Mouse (Mus musculus) embryonic facial prominence, embryonic 11.5 days (tissue): ENCODE data around the gene Lce3b. TPM values are rescaled to one million over a fixed set of nuclear protein-coding genes. Genes with fewer than 3 reads are reported as not detected.

Experiments
- ATAC-seq: fragments of 200-750 bp; cut with Nextera tagmentation; replicated peaks from 2 replicates; pipeline ENCODE4 v1.8.0; 2017; ENCODE audit warnings: low read depth; ENCODE audit not compliant: insufficient number of reproducible peaks, low FRiP score, low TSS enrichment
- DNase-seq: peaks from one replicate; pipeline ENCODE4 v3.0.0-alpha.2; 2015; ENCODE audit warnings: low spot score
- H3K27ac ChIP-seq: fragments of 300-500 bp; sonication (generic); replicated peaks from 2 replicates; pipeline ENCODE4 v1.5.1; 2014; ENCODE audit warnings: mild to moderate bottlenecking, low read depth, low read length, control low read depth
- H3K27me3 ChIP-seq: fragments of 300-500 bp; sonication (generic); 2 replicates; pipeline ENCODE4 v1.6.1; 2014; ENCODE audit warnings: mild to moderate bottlenecking, low read length, moderate library complexity, mixed read lengths; ENCODE audit not compliant: control insufficient read depth, insufficient read depth
- H3K36me3 ChIP-seq: fragments of 300-500 bp; sonication (generic); replicated peaks from 2 replicates; pipeline ENCODE4 v1.6.1; 2014; ENCODE audit warnings: low read depth, mild to moderate bottlenecking, low read length, moderate library complexity, mixed read lengths; ENCODE audit not compliant: control insufficient read depth, insufficient read depth
- H3K4me1 ChIP-seq: fragments of 300-500 bp; sonication (generic); 2 replicates; pipeline ENCODE4 v1.6.1; 2014; ENCODE audit warnings: low read length, mixed read lengths; ENCODE audit not compliant: control insufficient read depth, insufficient read depth
- H3K4me2 ChIP-seq: fragments of 300-500 bp; sonication (generic); 2 replicates; pipeline ENCODE4 v1.6.1; 2014; ENCODE audit warnings: low read depth, mild to moderate bottlenecking, control low read depth, low read length, moderate library complexity
- H3K4me3 ChIP-seq: fragments of 300-500 bp; sonication (generic); 2 replicates; pipeline ENCODE4 v1.5.1; 2014; ENCODE audit warnings: low read depth, low read length, control low read depth
- H3K9ac ChIP-seq: fragments of 300-500 bp; sonication (generic); replicated peaks from 2 replicates; pipeline ENCODE4 v1.6.1; 2014; ENCODE audit warnings: mild to moderate bottlenecking, control low read depth, low read length
- H3K9me3 ChIP-seq: fragments of 300-500 bp; sonication (generic); replicated peaks from 2 replicates; pipeline ENCODE4 v1.6.1; 2016; ENCODE audit warnings: mild to moderate bottlenecking, low read length, inconsistent platforms, mixed read lengths; ENCODE audit not compliant: control insufficient read depth
- WGBS: fragments of 180-500 bp; shearing (Covaris S2); extraction: QIAGEN DNeasy Blood & Tissue Kit; methylation state at CpG from one replicate; pipeline ENCODE4 v1.1.7; 2014; 5-methylcytosine and 5-hydroxymethylcytosine counted together
- polyA plus RNA-seq: library from polyadenylated mRNA; unstranded; fragments of >200 nt; fragmentation: Nextera tagmentation; extraction: Ambion mirVana; gene quantifications from 2 replicates; pipeline ENCODE4 v1.2.1, GENCODE M21; 2014

Gene Lce3b
- polyA plus RNA-seq, 1 experiment from 2014 or later, result not detected

DNA sequence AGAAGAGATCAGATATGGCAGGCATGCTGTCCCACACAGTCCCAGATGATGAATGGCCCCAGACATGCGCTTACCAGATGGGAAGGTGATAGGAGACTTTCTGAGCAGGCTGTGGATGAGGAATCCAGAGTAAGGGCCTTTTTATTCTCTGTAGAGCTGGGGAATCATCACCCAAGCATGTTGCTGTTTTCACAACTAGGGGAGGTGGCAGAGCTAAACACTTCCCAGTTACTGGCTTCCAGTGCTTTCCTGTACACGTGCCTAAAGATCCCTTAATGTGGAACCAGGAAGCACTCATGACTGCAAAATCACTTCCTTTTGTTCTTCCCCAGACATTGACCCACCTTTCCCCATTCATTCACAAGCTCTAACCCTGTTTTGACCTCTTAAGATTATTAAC, 6.6 kb upstream of the Lce3b start, which contains the start of gene Lce3a:
Gene Lce3a (minus strand): TSS at position 101 of the 400 bp plus-strand sequence.
- DNase-seq (no peak), ATAC-seq (no peak)
- H3K9me3 ChIP-seq, result no peaks in the 10 kb centered on the region
- no peak within 1 kb of the TSS for H3K4me2 ChIP-seq
- WGBS, result 73% methylated on average over 2 of the region's 2 CpGs
- no peak within 1 kb of the TSS for H3K9ac ChIP-seq
- H3K4me3 ChIP-seq, result no peak within 1 kb of the TSS
- no peak within 1 kb of the TSS for H3K27ac ChIP-seq
- H3K4me1 ChIP-seq, result no peaks in the 10 kb centered on the region
- H3K27me3 ChIP-seq, result no peaks in the 10 kb centered on the region
- H3K36me3 ChIP-seq, result no peaks in the 10 kb centered on the region

DNA sequence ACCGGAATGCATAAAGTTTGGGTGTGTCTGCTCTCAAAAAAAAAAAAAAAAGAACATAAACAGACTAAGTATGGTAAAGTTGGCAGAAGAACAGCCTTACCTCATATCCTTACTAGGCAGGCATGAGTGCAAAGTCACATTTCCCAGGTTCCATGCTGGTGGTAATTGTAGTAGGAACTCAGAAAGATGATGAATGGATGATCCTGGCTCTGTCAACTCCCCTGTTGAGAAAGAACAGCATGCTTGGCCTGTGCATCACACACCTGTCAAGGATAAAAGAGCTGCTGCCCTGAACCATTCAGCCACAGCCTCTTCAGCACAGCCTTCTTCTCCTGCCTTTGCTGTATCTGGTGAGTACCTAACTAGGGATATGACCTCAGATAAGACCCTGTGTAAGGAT, 11.4 kb downstream of the Lce3b start, which contains the start of gene Lce3c:
Gene Lce3c (plus strand): TSS at position 301 of the 400 bp plus-strand sequence.
- Histone ChIP-seq H3K27ac (no peak within 1 kb of the TSS), H3K4me1 (no peaks in the 10 kb centered on the region), H3K4me3 (no peak within 1 kb of the TSS), H3K9ac (no peak within 1 kb of the TSS), H3K9me3 (no peaks in the 10 kb centered on the region), H3K27me3 (no peaks in the 10 kb centered on the region), H3K4me2 (no peak within 1 kb of the TSS), H3K36me3 (no peaks in the 10 kb centered on the region)
- WGBS, result 79% methylated on average over 1 of the region's 1 CpGs
- DNase-seq (no peak), ATAC-seq (no peak)

DNA sequence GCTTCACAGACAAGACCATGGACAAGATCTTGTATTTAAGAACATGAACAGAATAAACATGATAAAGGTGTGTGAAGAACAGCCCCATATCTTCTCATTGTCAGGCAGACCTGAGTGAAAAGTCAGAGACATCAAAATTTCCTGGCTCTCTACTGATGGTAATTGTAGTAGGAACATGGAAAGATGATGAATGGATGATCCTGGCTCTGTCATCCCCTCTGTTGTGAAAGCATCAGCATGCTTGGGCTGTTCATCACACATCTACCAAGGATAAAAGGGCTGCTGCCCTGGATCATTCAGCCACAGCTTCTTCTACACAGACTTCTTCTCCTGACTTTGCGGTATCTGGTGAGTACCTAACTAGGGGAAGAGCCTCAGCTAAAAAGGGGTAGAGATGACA, 24.3 kb downstream of the Lce3b start, which contains the start of gene Lce3d:
Gene Lce3d (plus strand): TSS at position 301 of the 400 bp plus-strand sequence.
- 100% methylated on average over 1 of the region's 1 CpGs for WGBS
- no peak for DNase-seq
- no peaks in the 10 kb centered on the region for H3K27me3 ChIP-seq
- H3K36me3 ChIP-seq, result no peaks in the 10 kb centered on the region
- no peak within 1 kb of the TSS for H3K9ac ChIP-seq
- no peak within 1 kb of the TSS for H3K4me2 ChIP-seq
- no peak within 1 kb of the TSS for H3K4me3 ChIP-seq
- no peak for ATAC-seq
- H3K9me3 ChIP-seq, result no peaks in the 10 kb centered on the region
- H3K27ac ChIP-seq, result no peak within 1 kb of the TSS
- no peaks in the 10 kb centered on the region for H3K4me1 ChIP-seq

GRCm38 (mm10) chr3:92966761-92967160, 34.0 kb downstream of the Lce3b start, which contains the start of gene Lce3e:
TSS of gene Lce3e (plus strand) at chr3:92967061.
- DNase-seq (no peak), ATAC-seq (no peak)
- Histone ChIP-seq H3K9ac (no peak within 1 kb of the TSS), H3K27me3 (no peaks in the 10 kb centered on the region), H3K9me3 (no peaks in the 10 kb centered on the region), H3K36me3 (no peaks in the 10 kb centered on the region), H3K4me1 (no peaks in the 10 kb centered on the region), H3K27ac (no peak within 1 kb of the TSS), H3K4me3 (no peak within 1 kb of the TSS), H3K4me2 (no peak within 1 kb of the TSS)
- WGBS, result 85% methylated on average over 2 of the region's 2 CpGs

GRCm38 (mm10) chr3:92978484-92978883, 45.7 kb downstream of the Lce3b start:
- H3K27ac ChIP-seq, result no peak overlapping the region
- 73% methylated on average over 2 of the region's 2 CpGs for WGBS

More at GRCm38 (mm10) chr3:92978484-92978883, 45.7 kb downstream of the Lce3b start:
- Histone ChIP-seq H3K4me1 (no peaks in the 10 kb centered on the region), H3K36me3 (no peaks in the 10 kb centered on the region), H3K4me3 (no peak overlapping the region), H3K4me2 (no peak overlapping the region), H3K9ac (no peak overlapping the region), H3K27me3 (no peaks in the 10 kb centered on the region), H3K9me3 (no peaks in the 10 kb centered on the region)
- DNase-seq, result no peak
- ATAC-seq, result no peak

Other genes with a start within 250 kb of the Lce3b start
- not detected in 2 replicates for gene Lce1d, start 245.8 kb upstream of the Lce3b start, polyA plus RNA-seq
- gene Lce1e, start 223.9 kb upstream of the Lce3b start, polyA plus RNA-seq, result not detected in 2 replicates
- gene Lce1f, start 212.6 kb upstream of the Lce3b start, polyA plus RNA-seq, result not detected in 2 replicates
- not detected in 2 replicates for gene Gm38119, start 193.9 kb upstream of the Lce3b start, polyA plus RNA-seq
- gene Lce1g, start 180.6 kb upstream of the Lce3b start, polyA plus RNA-seq, result not detected in 2 replicates
- gene Lce1h, start 167.9 kb upstream of the Lce3b start, polyA plus RNA-seq, result not detected in 2 replicates
- gene Lce1i, start 154.1 kb upstream of the Lce3b start, polyA plus RNA-seq, result not detected in 2 replicates
- gene Lce1j, start 142.5 kb upstream of the Lce3b start, polyA plus RNA-seq, result not detected in 2 replicates
- gene Lce1k, start 125.1 kb upstream of the Lce3b start, polyA plus RNA-seq, result not detected in 2 replicates
- not detected in 2 replicates for gene Kprp, start 105.7 kb upstream of the Lce3b start, polyA plus RNA-seq
- not detected in 2 replicates for gene Lce1l, start 81.7 kb upstream of the Lce3b start, polyA plus RNA-seq
- not detected in 2 replicates for gene 2310050C09Rik, start 62.8 kb upstream of the Lce3b start, polyA plus RNA-seq
- not detected in 2 replicates for gene Lce3a, start 6.7 kb upstream of the Lce3b start, polyA plus RNA-seq
- not detected in 2 replicates for gene Lce3c, start 11.5 kb downstream of the Lce3b start, polyA plus RNA-seq
- not detected in 2 replicates for gene Lce3d, start 24.4 kb downstream of the Lce3b start, polyA plus RNA-seq
- gene Lce3e, start 34.1 kb downstream of the Lce3b start, polyA plus RNA-seq, result not detected in 2 replicates
- gene Lce3f, start 59.2 kb downstream of the Lce3b start, polyA plus RNA-seq, result not detected in 2 replicates
- gene Crct1, start 82.7 kb downstream of the Lce3b start, polyA plus RNA-seq, result 0.70 TPM in 1 of 2 replicates, not detected in the other
- gene Lce1m, start 86.1 kb downstream of the Lce3b start, polyA plus RNA-seq, result not detected in 2 replicates
- not detected in 2 replicates for gene Gm4858, start 135.8 kb downstream of the Lce3b start, polyA plus RNA-seq
- not detected in 2 replicates for gene Crnn, start 211.8 kb downstream of the Lce3b start, polyA plus RNA-seq